8 mouse cellular contexts compared by ENCODE assay signal in genomic region chr8:94874358-94874757, GRCm38 (mm10). TPM values are rescaled to one million over a fixed set of nuclear protein-coding genes. Genes with fewer than 3 reads are reported as not detected.
DNase-seq lines count a peak whose midpoint lies in the region; ATAC-seq and TF ChIP-seq lines count a peak whose summit lies in the region.

No protein-coding gene starts in this region.

- H3K27ac ChIP-seq in embryonic facial prominence, embryonic 11.5 days (replicated peaks; ENCODE audit: low read depth, low read length), result no peak overlapping the region; the same call in 1 of the 2 replicates
- peak overlapping the region; percentile 88 for H3K27ac ChIP-seq in heart, adult 2 months
- H3K27ac ChIP-seq in liver, embryonic 12.5 days, result peak overlapping the region; percentile 94
- no peak overlapping the region for H3K27ac ChIP-seq in neural tube, embryonic 14.5 days (ENCODE audit: low read depth, low read length)

- ATAC-seq in embryonic facial prominence, embryonic 11.5 days (replicated peaks; ENCODE audit: insufficient number of reproducible peaks, low FRiP score, low TSS enrichment, low read depth), result no peak
- peak; percentile 40; the same call in 1 of the 2 replicates for ATAC-seq in liver, embryonic 12.5 days
- no peak for ATAC-seq in neural tube, embryonic 14.5 days (ENCODE audit: low read depth)

- H3K27me3 ChIP-seq in embryonic facial prominence, embryonic 11.5 days (ENCODE audit: control insufficient read depth, insufficient read depth, low read length), result peaks cover 7% of the 10 kb centered on the region
- no peaks in the 10 kb centered on the region for H3K27me3 ChIP-seq in heart, adult 2 months (ENCODE audit: control insufficient read depth, insufficient read depth, low read length)
- peaks cover 50% of the 10 kb centered on the region for H3K27me3 ChIP-seq in liver, embryonic 12.5 days (replicated peaks)
- peaks cover 10% of the 10 kb centered on the region for H3K27me3 ChIP-seq in neural tube, embryonic 14.5 days (ENCODE audit: control insufficient read depth, insufficient read depth, low read length)

- DNase-seq in B cell, adult 2 months, result peak; percentile 82 to 83
- peak; percentile 76 for DNase-seq in adrenal gland, adult 2 months
- DNase-seq in embryonic facial prominence, embryonic 11.5 days (ENCODE audit: low spot score), result peak; percentile 81
- peak; percentile 80 to 83 for DNase-seq in heart, adult 2 months
- peak; percentile 84 for DNase-seq in kidney, adult 18-20 months
- peak; percentile 25 to 69 for DNase-seq in thymus, postnatal 10 days (ENCODE audit: low spot score in 2 of 2)

- H3K4me2 ChIP-seq in embryonic facial prominence, embryonic 11.5 days (ENCODE audit: low read depth, low read length), result peak overlapping the region; percentile 29
- peak overlapping the region; percentile 89 for H3K4me2 ChIP-seq in liver, embryonic 12.5 days
- peak overlapping the region; percentile 77; the same call in 1 of the 2 replicates for H3K4me2 ChIP-seq in neural tube, embryonic 14.5 days (ENCODE audit: low read depth, low read length)

- no peaks in the 10 kb centered on the region for H3K79me2 ChIP-seq in heart, adult 2 months (replicated peaks; ENCODE audit: control insufficient read depth, insufficient read depth, low read length)

- H3K9ac ChIP-seq in embryonic facial prominence, embryonic 11.5 days (replicated peaks; ENCODE audit: low read length), result no peak overlapping the region
- peak overlapping the region; percentile 66 for H3K9ac ChIP-seq in heart, adult 2 months (ENCODE audit: low read depth, low read length)
- H3K9ac ChIP-seq in liver, embryonic 12.5 days, result peak overlapping the region; percentile 89
- H3K9ac ChIP-seq in neural tube, embryonic 14.5 days (replicated peaks; ENCODE audit: low read depth, low read length), result no peak overlapping the region

- TF ChIP-seq EP300 in heart, adult 2 months (IDR thresholded peaks at IDR 0.05; ENCODE audit: insufficient read depth, low read depth, low read length), result peak; percentile 74; the same call in 1 of the 2 replicates

- H3K4me3 ChIP-seq in embryonic facial prominence, embryonic 11.5 days (ENCODE audit: low read depth, low read length), result peak overlapping the region; percentile 70; the same call in 1 of the 2 replicates
- H3K4me3 ChIP-seq in heart, adult 2 months, result peak overlapping the region; percentile 58
- peak overlapping the region; percentile 77 for H3K4me3 ChIP-seq in liver, embryonic 12.5 days
- peak overlapping the region; percentile 9; the same call in 1 of the 2 replicates for H3K4me3 ChIP-seq in neural tube, embryonic 14.5 days (ENCODE audit: low read depth, low read length)

- no peak for TF ChIP-seq POLR2A in heart, adult 2 months (IDR thresholded peaks at IDR 0.05; ENCODE audit: insufficient read depth, low read depth, low read length)

- 16% methylated on average over 6 of the region's 6 CpGs for WGBS in embryonic facial prominence, embryonic 11.5 days
- WGBS in heart, adult 2 months, result 6% methylated on average over 6 of the region's 6 CpGs
- 13% methylated on average over 6 of the region's 6 CpGs for WGBS in liver, embryonic 12.5 days (ENCODE audit: insufficient replicate concordance)
- WGBS in neural tube, embryonic 14.5 days, result 17% methylated on average over 6 of the region's 6 CpGs

- TF ChIP-seq CTCF in heart, adult 2 months (IDR thresholded peaks at IDR 0.05), result peak; percentile 96

- H3K36me3 ChIP-seq in embryonic facial prominence, embryonic 11.5 days (replicated peaks; ENCODE audit: control insufficient read depth, insufficient read depth, low read depth, low read length), result no peaks in the 10 kb centered on the region
- H3K36me3 ChIP-seq in heart, adult 2 months (ENCODE audit: control insufficient read depth, insufficient read depth, low read length), result no peaks in the 10 kb centered on the region
- H3K36me3 ChIP-seq in liver, embryonic 12.5 days, result peaks cover 17% of the 10 kb centered on the region
- H3K36me3 ChIP-seq in neural tube, embryonic 14.5 days (ENCODE audit: control insufficient read depth, insufficient read depth, low read length), result no peaks in the 10 kb centered on the region

- intact Hi-C loops in heart, adult 2 months (cut with DNase I), result loop anchor here (2.0 kb wide), 1 partner anchor 14 kb away; no protein-coding TSS in a partner anchor

- H3K9me3 ChIP-seq in embryonic facial prominence, embryonic 11.5 days (replicated peaks; ENCODE audit: control insufficient read depth, low read length), result no peaks in the 10 kb centered on the region
- no peaks in the 10 kb centered on the region for H3K9me3 ChIP-seq in liver, embryonic 12.5 days (replicated peaks)
- H3K9me3 ChIP-seq in neural tube, embryonic 14.5 days (ENCODE audit: control insufficient read depth, low read length), result no peaks in the 10 kb centered on the region

- peaks cover 4% of the 10 kb centered on the region for H3K4me1 ChIP-seq in embryonic facial prominence, embryonic 11.5 days (ENCODE audit: control insufficient read depth, insufficient read depth, low read length)
- H3K4me1 ChIP-seq in heart, adult 2 months (ENCODE audit: control insufficient read depth, insufficient read depth, low read length), result peaks cover 17% of the 10 kb centered on the region
- H3K4me1 ChIP-seq in liver, embryonic 12.5 days, result peaks cover 70% of the 10 kb centered on the region
- H3K4me1 ChIP-seq in neural tube, embryonic 14.5 days (ENCODE audit: control insufficient read depth, insufficient read depth, low read length), result peaks cover 16% of the 10 kb centered on the region

RNA-seq across cellular contexts. Expression of gene Dok4, which starts 1.8 kb away (rescaled TPM):
- total RNA-seq in adrenal gland, adult 2 months (2021), result 10 to 100 TPM in 1 of 2 experiments, 1 to 10 TPM in 1; 5.8 to 12.4 TPM
- 13.0 and 18.2 TPM in 2 replicates for polyA plus RNA-seq in adrenal gland, adult 2 months (2012; rRNA removed)
- 11.6 and 11.9 TPM in 2 replicates for polyA plus RNA-seq in embryonic facial prominence, embryonic 11.5 days (2014; fragmentation: Nextera tagmentation; extraction: Ambion mirVana)
- total RNA-seq in heart, adult 2 months (2021), result 10 to 100 TPM; 13.7 to 14.8 TPM
- polyA plus RNA-seq in heart, adult 2 months (2012; rRNA removed), result 23.0 and 36.2 TPM in 2 replicates
- 13.8 and 14.6 TPM in 2 replicates for polyA plus RNA-seq in liver, embryonic 12.5 days (2016; fragmentation: Nextera tagmentation; extraction: Ambion mirVana)
- 66.6 and 103 TPM in 2 replicates for polyA plus RNA-seq in neural tube, embryonic 14.5 days (2014; fragmentation: Nextera tagmentation; extraction: Ambion mirVana)

RNA-seq across cellular contexts. Expression of gene Polr2c, which starts 17.1 kb away (rescaled TPM):
- total RNA-seq in adrenal gland, adult 2 months (2021), result 10 to 100 TPM; 54.5 to 68.0 TPM
- polyA plus RNA-seq in adrenal gland, adult 2 months (2012; rRNA removed), result 52.0 and 66.6 TPM in 2 replicates
- polyA plus RNA-seq in embryonic facial prominence, embryonic 11.5 days (2014; fragmentation: Nextera tagmentation; extraction: Ambion mirVana), result 169 and 173 TPM in 2 replicates
- 10 to 100 TPM; 55.9 to 69.5 TPM for total RNA-seq in heart, adult 2 months (2021)
- polyA plus RNA-seq in heart, adult 2 months (2012; rRNA removed), result 142 and 198 TPM in 2 replicates
- polyA plus RNA-seq in liver, embryonic 12.5 days (2016; fragmentation: Nextera tagmentation; extraction: Ambion mirVana), result 107 and 112 TPM in 2 replicates
- 118 TPM in 2 replicates for polyA plus RNA-seq in neural tube, embryonic 14.5 days (2014; fragmentation: Nextera tagmentation; extraction: Ambion mirVana)

RNA-seq across cellular contexts. Expression of gene Ciapin1, which starts 36.2 kb away (rescaled TPM):
- total RNA-seq in adrenal gland, adult 2 months (2021), result 100 to 1,000 TPM in 1 of 2 experiments, 10 to 100 TPM in 1; 81.5 to 123 TPM
- polyA plus RNA-seq in adrenal gland, adult 2 months (2012; rRNA removed), result 118 and 146 TPM in 2 replicates
- 123 and 139 TPM in 2 replicates for polyA plus RNA-seq in embryonic facial prominence, embryonic 11.5 days (2014; fragmentation: Nextera tagmentation; extraction: Ambion mirVana)
- total RNA-seq in heart, adult 2 months (2021), result 10 to 100 TPM; 81.9 to 98.6 TPM
- polyA plus RNA-seq in heart, adult 2 months (2012; rRNA removed), result 57.2 TPM in 2 replicates
- 80.9 and 83.4 TPM in 2 replicates for polyA plus RNA-seq in liver, embryonic 12.5 days (2016; fragmentation: Nextera tagmentation; extraction: Ambion mirVana)
- polyA plus RNA-seq in neural tube, embryonic 14.5 days (2014; fragmentation: Nextera tagmentation; extraction: Ambion mirVana), result 149 and 174 TPM in 2 replicates

RNA-seq across cellular contexts. Expression of gene Coq9, which starts 36.2 kb away (rescaled TPM):
- total RNA-seq in adrenal gland, adult 2 months (2021), result 100 to 1,000 TPM; 186 to 208 TPM
- 538 and 543 TPM in 2 replicates for polyA plus RNA-seq in adrenal gland, adult 2 months (2012; rRNA removed)
- 51.9 and 52.8 TPM in 2 replicates for polyA plus RNA-seq in embryonic facial prominence, embryonic 11.5 days (2014; fragmentation: Nextera tagmentation; extraction: Ambion mirVana)
- 100 to 1,000 TPM; 545 to 681 TPM for total RNA-seq in heart, adult 2 months (2021)
- 823 and 843 TPM in 2 replicates for polyA plus RNA-seq in heart, adult 2 months (2012; rRNA removed)
- polyA plus RNA-seq in liver, embryonic 12.5 days (2016; fragmentation: Nextera tagmentation; extraction: Ambion mirVana), result 55.1 and 57.2 TPM in 2 replicates
- polyA plus RNA-seq in neural tube, embryonic 14.5 days (2014; fragmentation: Nextera tagmentation; extraction: Ambion mirVana), result 62.3 and 67.1 TPM in 2 replicates

RNA-seq across cellular contexts. Expression of gene Ccdc102a, which starts 43.5 kb away (rescaled TPM):
- total RNA-seq in adrenal gland, adult 2 months (2021), result 10 to 100 TPM in 1 of 2 experiments, 1 to 10 TPM in 1; 7.3 to 12.5 TPM
- polyA plus RNA-seq in adrenal gland, adult 2 months (2012; rRNA removed), result 16.5 and 20.4 TPM in 2 replicates
- polyA plus RNA-seq in embryonic facial prominence, embryonic 11.5 days (2014; fragmentation: Nextera tagmentation; extraction: Ambion mirVana), result 28.1 and 30.3 TPM in 2 replicates
- total RNA-seq in heart, adult 2 months (2021), result 1 to 10 TPM; 5.0 to 5.7 TPM
- 5.2 and 6.4 TPM in 2 replicates for polyA plus RNA-seq in heart, adult 2 months (2012; rRNA removed)
- 9.1 and 10.0 TPM in 2 replicates for polyA plus RNA-seq in liver, embryonic 12.5 days (2016; fragmentation: Nextera tagmentation; extraction: Ambion mirVana)
- polyA plus RNA-seq in neural tube, embryonic 14.5 days (2014; fragmentation: Nextera tagmentation; extraction: Ambion mirVana), result 2.9 and 7.9 TPM in 2 replicates

Comparison
In these comparisons a context has a peak if more than half of its experiments do, and no peak if none do; other contexts are left out.
1. H3K27ac ChIP-seq: peak in heart, adult 2 months (single experiment) and liver, embryonic 12.5 days (single experiment); none in embryonic facial prominence, embryonic 11.5 days (single experiment) and neural tube, embryonic 14.5 days (single experiment).
2. H3K4me2 ChIP-seq: peak in every context shown above with its lines; median percentile 89 in liver, embryonic 12.5 days; 77 in neural tube, embryonic 14.5 days; 29 in embryonic facial prominence, embryonic 11.5 days.
3. H3K4me3 ChIP-seq: peak in every context shown above with its lines; median percentile 77 in liver, embryonic 12.5 days; 70 in embryonic facial prominence, embryonic 11.5 days; 58 in heart, adult 2 months; 9 in neural tube, embryonic 14.5 days.
4. H3K9ac ChIP-seq: peak in heart, adult 2 months (single experiment) and liver, embryonic 12.5 days (single experiment); none in embryonic facial prominence, embryonic 11.5 days (single experiment) and neural tube, embryonic 14.5 days (single experiment).
5. Peak in every context shown above with its lines, with median percentiles within 50 percentile points of each other: DNase-seq.